ENCODE assay signal across 8 mouse cellular contexts in genomic region chr4:119293574-119294258, GRCm38 (mm10). TPM values are rescaled to one million over a fixed set of nuclear protein-coding genes. Genes with fewer than 3 reads are reported as not detected.
DNase-seq lines count a peak whose midpoint lies in the region; ATAC-seq and TF ChIP-seq lines count a peak whose summit lies in the region.

No protein-coding gene starts in this region.

- no peaks in the 10 kb centered on the region for H3K9me3 ChIP-seq in ES-Bruce4 (replicated peaks; ENCODE audit: control insufficient read depth, insufficient read depth, low read length, poor library complexity, severe bottlenecking)
- no peaks in the 10 kb centered on the region for H3K9me3 ChIP-seq in embryonic facial prominence, embryonic 13.5 days

- WGBS in embryonic facial prominence, embryonic 13.5 days = under 1% methylated on average over 68 of the region's 80 CpGs
- WGBS in macrophage (ENCODE audit: missing documents) = under 1% methylated on average over 74 of the region's 80 CpGs

- H3K9ac ChIP-seq in ES-Bruce4 (ENCODE audit: low read depth, poor library complexity, severe bottlenecking) = peak overlapping the region; percentile 93
- H3K9ac ChIP-seq in embryonic facial prominence, embryonic 13.5 days = peak overlapping the region; percentile 94

- H3K4me2 ChIP-seq in embryonic facial prominence, embryonic 13.5 days = peak overlapping the region; percentile 83

- ATAC-seq in embryonic facial prominence, embryonic 13.5 days (ENCODE audit: insufficient number of reproducible peaks, insufficient read depth, low FRiP score, low TSS enrichment, low read depth) = peak; percentile 16; the same call in 1 of the 2 replicates
- ATAC-seq in monocyte, adult 5-6 weeks (replicated peaks; ENCODE audit: insufficient number of reproducible peaks, low FRiP score, low TSS enrichment, poor library complexity, severe bottlenecking) = no peak

- H3K4me1 ChIP-seq in ES-Bruce4 (ENCODE audit: control insufficient read depth, insufficient read depth, low read length) = no peaks in the 10 kb centered on the region
- H3K4me1 ChIP-seq in embryonic facial prominence, embryonic 13.5 days = peaks cover 23% of the 10 kb centered on the region

- H3K4me3 ChIP-seq in ES-Bruce4 (ENCODE audit: low read depth, low read length) = peak overlapping the region; percentile 100
- peak overlapping the region; percentile 87 for H3K4me3 ChIP-seq in embryonic facial prominence, embryonic 13.5 days
- peak overlapping the region; percentile 76 for H3K4me3 ChIP-seq in macrophage (ENCODE audit: inconsistent target)

- peaks cover 39% of the 10 kb centered on the region for H3K36me3 ChIP-seq in ES-Bruce4 (ENCODE audit: control insufficient read depth, insufficient read depth, low read length, poor library complexity, severe bottlenecking)
- peaks cover 12% of the 10 kb centered on the region for H3K36me3 ChIP-seq in embryonic facial prominence, embryonic 13.5 days
- H3K36me3 ChIP-seq in macrophage (ENCODE audit: inconsistent target) = no peaks in the 10 kb centered on the region

- DNase-seq in adrenal gland, adult 8-10 months = peak; percentile 28
- DNase-seq in heart, postnatal 36 days = peak; percentile 23 to 34
- DNase-seq in left cerebral cortex, postnatal 10 days (ENCODE audit: extremely low spot score in 1 of 2, low spot score in 2 of 2) = peak; percentile 16 to 75
- peak; percentile 32 for DNase-seq in spleen, adult 12 weeks (ENCODE audit: low spot score)

- intact Hi-C loops in heart, postnatal 36 days (cut with DNase I) = loop anchor here (2.0 to 5.0 kb wide), 3 partner anchors 17 to 129 kb away; partner anchors contain the start of genes Ppcs and Zmynd12
- intact Hi-C loops in left cerebral cortex, postnatal 10 days (cut with DNase I) = loop anchor here (5.0 kb wide), 1 partner anchor 46 kb away; no protein-coding TSS in a partner anchor

- peaks cover 49% of the 10 kb centered on the region for H3K79me2 ChIP-seq in macrophage (ENCODE audit: inconsistent target)

- no peak for TF ChIP-seq CTCF in ES-Bruce4 (IDR thresholded peaks at IDR 0.05; ENCODE audit: low read depth, low read length)

- H3K27ac ChIP-seq in ES-Bruce4 (ENCODE audit: insufficient read depth, low read length) (peak overlapping the region; percentile 71), macrophage (peak overlapping the region; percentile 76)
- peak overlapping the region; percentile 88 for H3K27ac ChIP-seq in embryonic facial prominence, embryonic 13.5 days

- H3K27me3 ChIP-seq in ES-Bruce4 (ENCODE audit: control insufficient read depth, insufficient read depth, low read length, poor library complexity, severe bottlenecking) = no peaks in the 10 kb centered on the region
- H3K27me3 ChIP-seq in embryonic facial prominence, embryonic 13.5 days = no peaks in the 10 kb centered on the region

- no peak for TF ChIP-seq EP300 in ES-Bruce4 (IDR thresholded peaks at IDR 0.05; ENCODE audit: insufficient read depth, low read depth, low read length)

- no peak for TF ChIP-seq POLR2A in ES-Bruce4 (IDR thresholded peaks at IDR 0.05; ENCODE audit: insufficient read depth, low read length)

RNA-seq across cellular contexts. Expression of gene Ybx1, which starts 0.7 kb away (rescaled TPM):
- polyA plus RNA-seq in ES-Bruce4 (2011; ENCODE audit: insufficient read depth, insufficient read length, low read depth, missing spikeins) = 1,520 and 1,534 TPM in 2 replicates
- 100 to 1,000 TPM; 443 to 619 (median 512) TPM for total RNA-seq in adrenal gland, adult 8-10 months (2022)
- polyA plus RNA-seq in embryonic facial prominence, embryonic 13.5 days (2015; fragmentation: Nextera tagmentation; extraction: Ambion mirVana) = 680 and 805 TPM in 2 replicates
- total RNA-seq in heart, postnatal 36 days (2021) = 100 to 1,000 TPM; 786 to 814 TPM
- total RNA-seq in left cerebral cortex, postnatal 10 days (2021) = 100 to 1,000 TPM; 812 to 832 TPM
- 100 to 1,000 TPM in 22 of 26 experiments, 10 to 100 TPM in 4; 48.6 to 330 (median 194) TPM for total RNA-seq in macrophage (2018; cell fraction: chromatin; rRNA removed)
- 100 to 1,000 TPM; 359 to 922 (median 522) TPM for total RNA-seq in macrophage (2018; cell fraction: cytosol; rRNA removed)
- total RNA-seq in macrophage (2018; cell fraction: nucleus; rRNA removed) = 100 to 1,000 TPM; 102 to 314 (median 168) TPM
- polyA plus RNA-seq in macrophage (2018) = 671 to 1,591 TPM (median 793 TPM) in 3 replicates
- total RNA-seq in monocyte, adult 5-6 weeks (2017) = 567 to 614 TPM (median 607 TPM) in 3 replicates

RNA-seq across cellular contexts. Expression of gene Ppih, which starts 26.6 kb away (rescaled TPM):
- 135 and 148 TPM in 2 replicates for polyA plus RNA-seq in ES-Bruce4 (2011; ENCODE audit: insufficient read depth, insufficient read length, low read depth, missing spikeins)
- total RNA-seq in adrenal gland, adult 8-10 months (2022) = 10 to 100 TPM; 17.7 to 25.4 (median 24.3) TPM
- 103 and 125 TPM in 2 replicates for polyA plus RNA-seq in embryonic facial prominence, embryonic 13.5 days (2015; fragmentation: Nextera tagmentation; extraction: Ambion mirVana)
- 10 to 100 TPM in 1 of 2 experiments, 1 to 10 TPM in 1; 9.4 to 12.2 TPM for total RNA-seq in heart, postnatal 36 days (2021)
- total RNA-seq in left cerebral cortex, postnatal 10 days (2021) = 10 to 100 TPM; 19.5 to 23.5 TPM
- total RNA-seq in macrophage (2018; cell fraction: chromatin; rRNA removed) = 10 to 100 TPM in 25 of 26 experiments, 1 to 10 TPM in 1; 8.4 to 32.2 (median 20.9) TPM
- 10 to 100 TPM; 13.6 to 25.8 (median 20.1) TPM for total RNA-seq in macrophage (2018; cell fraction: cytosol; rRNA removed)
- 10 to 100 TPM in 15 of 26 experiments, 1 to 10 TPM in 11; 5.5 to 30.7 (median 12.1) TPM for total RNA-seq in macrophage (2018; cell fraction: nucleus; rRNA removed)
- polyA plus RNA-seq in macrophage (2018) = 19.8 to 39.9 TPM (median 33.9 TPM) in 3 replicates
- total RNA-seq in monocyte, adult 5-6 weeks (2017) = 35.8 to 75.4 TPM (median 39.9 TPM) in 3 replicates

RNA-seq across cellular contexts. Expression of gene Cldn19, which starts 38.5 kb away (rescaled TPM):
- polyA plus RNA-seq in ES-Bruce4 (2011; ENCODE audit: insufficient read depth, insufficient read length, low read depth, missing spikeins) (0.15 and 0.35 TPM in 2 replicates), macrophage (2018) (not detected in 3 replicates)
- under 1 TPM in 3 of 4 experiments, not detected in 1; 0.06 to 0.40 (median 0.28) TPM for total RNA-seq in adrenal gland, adult 8-10 months (2022)
- polyA plus RNA-seq in embryonic facial prominence, embryonic 13.5 days (2015; fragmentation: Nextera tagmentation; extraction: Ambion mirVana) = 0.24 TPM in 1 of 2 replicates, not detected in the other
- not detected for total RNA-seq in heart, postnatal 36 days (2021)
- under 1 TPM; 0.16 to 0.47 TPM for total RNA-seq in left cerebral cortex, postnatal 10 days (2021)
- total RNA-seq in macrophage (2018; cell fraction: chromatin; rRNA removed) = not detected
- total RNA-seq in macrophage (2018; cell fraction: cytosol; rRNA removed) = not detected
- not detected for total RNA-seq in macrophage (2018; cell fraction: nucleus; rRNA removed)
- not detected in 3 replicates for total RNA-seq in monocyte, adult 5-6 weeks (2017)
